Mouse (Mus musculus): ENCODE measurements around the gene Odf3l1.

The Odf3l1 gene

GRCm38 (mm10) chr9:56881539-56882082 is 17.1 kb upstream of the Odf3l1 start:
- DNase-seq: no peak

DNA sequence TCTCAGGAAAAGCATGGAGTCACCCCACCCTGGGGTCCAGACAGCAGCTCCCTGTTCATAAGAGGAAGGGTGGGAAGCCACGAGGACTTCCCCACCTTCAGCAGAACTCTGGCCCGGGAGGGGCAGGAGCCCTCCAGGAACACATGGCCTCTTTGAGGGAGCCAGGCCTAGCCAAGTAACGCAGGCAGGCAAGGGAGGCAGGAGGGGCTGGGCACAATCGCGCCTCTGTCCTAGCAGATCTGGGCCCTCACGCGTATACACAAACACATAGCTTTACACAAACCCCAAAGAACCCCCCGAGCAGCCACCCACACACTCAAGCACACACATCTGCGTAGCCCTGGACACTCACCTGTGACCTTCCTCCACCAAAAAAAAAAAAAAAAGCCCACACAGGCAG is 16.3 kb upstream of the Odf3l1 start:
- DNase-seq: no peak

- no peak for DNase-seq
These were observed 12.8 kb upstream of the Odf3l1 start for GRCm38 (mm10) chr9:56877284-56877683.

DNA sequence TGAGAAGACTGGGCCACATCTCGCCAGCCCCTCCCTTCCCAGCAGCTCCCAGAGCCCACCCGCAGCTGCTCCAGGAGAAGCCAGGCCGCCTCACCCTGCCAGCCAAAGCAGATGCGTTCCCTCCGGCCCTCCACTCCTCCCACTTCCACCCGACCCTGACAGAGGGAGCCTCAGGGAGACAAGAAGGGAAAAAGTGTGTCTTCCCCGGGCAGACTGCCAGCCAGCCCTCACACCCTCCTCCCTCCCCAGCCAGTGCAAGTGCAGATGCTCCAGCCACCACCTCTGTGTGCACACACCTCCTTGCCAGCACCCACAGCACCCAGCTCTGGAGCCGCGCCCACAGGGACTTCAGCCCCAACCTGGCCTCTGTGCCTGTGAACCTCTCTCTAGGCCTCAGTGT is 12.3 kb upstream of the Odf3l1 start:
- DNase-seq: peak; percentile 46 to 74

GRCm38 (mm10) chr9:56873097-56873496 is 8.6 kb upstream of the Odf3l1 start:
- no peak for DNase-seq

GRCm38 (mm10) chr9:56872105-56872903 is 7.8 kb upstream of the Odf3l1 start:
- no peak for DNase-seq

DNA sequence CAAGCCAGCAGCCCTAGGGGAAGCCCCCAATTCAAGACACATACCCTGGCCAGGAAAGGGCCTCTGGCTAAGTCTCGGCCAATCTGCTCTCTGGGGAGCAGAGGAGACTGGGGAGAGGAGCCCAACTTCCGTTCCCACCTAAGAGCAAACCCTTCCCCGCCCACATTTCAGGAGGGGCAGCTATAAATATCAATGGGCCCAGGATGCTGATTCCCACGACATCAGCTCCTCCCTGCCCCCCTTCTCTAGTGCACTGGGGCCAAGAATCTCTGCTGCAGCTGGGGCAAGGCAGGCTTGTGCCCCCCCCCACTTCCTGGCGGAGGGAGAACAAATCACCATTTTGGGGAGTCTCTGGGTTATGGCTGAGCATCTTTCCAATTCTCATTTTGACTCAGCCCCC is 6.7 kb upstream of the Odf3l1 start:
- peak; percentile 40 to 75 for DNase-seq

DNA sequence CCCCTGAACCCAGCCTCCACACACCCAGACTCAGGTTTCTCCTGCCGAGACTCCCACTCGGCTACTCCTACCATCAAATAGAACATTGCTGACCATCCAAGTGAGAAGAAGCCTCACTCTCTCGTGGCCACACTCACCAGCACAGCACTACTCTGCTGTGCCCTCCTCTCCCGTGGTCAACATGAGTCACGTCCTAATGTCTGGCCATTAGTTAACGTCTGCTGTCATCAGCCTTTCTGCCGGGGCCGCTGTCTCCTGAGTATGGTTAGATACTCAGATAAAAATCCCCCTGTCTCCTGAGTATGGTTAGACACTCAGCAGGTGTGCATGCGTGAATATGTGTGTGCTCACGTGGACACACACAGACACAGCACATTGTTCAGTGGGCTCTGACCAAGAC is 6.3 kb upstream of the Odf3l1 start:
- DNase-seq: no peak

DNA sequence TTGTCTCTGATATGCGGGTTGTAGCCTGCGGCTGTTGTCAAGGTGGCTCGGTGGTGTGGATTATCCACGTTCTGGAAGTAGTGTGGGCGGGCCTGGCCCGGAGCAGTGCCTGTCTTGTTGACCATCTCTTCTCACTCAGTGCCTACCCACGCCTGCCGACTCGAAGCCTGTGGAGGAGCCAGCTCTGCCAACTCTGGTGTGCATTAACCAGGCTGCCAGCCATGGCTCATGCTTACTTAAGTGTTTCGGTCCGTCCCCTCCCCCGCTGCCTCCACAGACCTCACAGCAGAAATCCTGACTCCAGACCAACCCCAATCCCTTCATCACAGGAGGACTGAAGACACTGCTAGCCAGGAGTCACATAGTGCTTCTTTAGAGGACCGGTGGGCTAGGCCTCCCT is 5.1 kb upstream of the Odf3l1 start:
- no peak for DNase-seq

GRCm38 (mm10) chr9:56868292-56868691 is 3.8 kb upstream of the Odf3l1 start:
- DNase-seq: peak; percentile 75 to 87

DNA sequence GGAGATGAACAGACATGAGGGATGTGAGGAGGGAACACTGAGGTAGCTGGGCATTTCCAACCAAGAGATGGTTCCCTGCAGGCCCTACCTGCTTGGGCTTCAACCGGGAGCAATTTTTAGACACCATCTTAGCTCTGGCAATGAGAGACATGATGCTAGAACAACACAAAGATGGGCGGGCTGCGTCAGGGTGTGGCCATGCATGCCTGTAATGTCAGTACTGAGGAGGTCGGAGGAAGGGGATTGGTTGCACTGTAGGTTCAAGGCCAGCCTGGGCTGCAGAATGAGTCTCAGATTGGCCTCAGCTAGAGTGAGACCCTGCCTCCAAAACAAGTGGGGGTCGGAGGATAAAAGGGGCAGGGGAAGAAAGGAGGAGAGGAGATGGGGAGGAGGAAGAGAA is 2.0 kb upstream of the Odf3l1 start:
- DNase-seq: no peak

GRCm38 (mm10) chr9:56865673-56866400 is 1.4 kb upstream of the Odf3l1 start:
- no peak for DNase-seq

DNA sequence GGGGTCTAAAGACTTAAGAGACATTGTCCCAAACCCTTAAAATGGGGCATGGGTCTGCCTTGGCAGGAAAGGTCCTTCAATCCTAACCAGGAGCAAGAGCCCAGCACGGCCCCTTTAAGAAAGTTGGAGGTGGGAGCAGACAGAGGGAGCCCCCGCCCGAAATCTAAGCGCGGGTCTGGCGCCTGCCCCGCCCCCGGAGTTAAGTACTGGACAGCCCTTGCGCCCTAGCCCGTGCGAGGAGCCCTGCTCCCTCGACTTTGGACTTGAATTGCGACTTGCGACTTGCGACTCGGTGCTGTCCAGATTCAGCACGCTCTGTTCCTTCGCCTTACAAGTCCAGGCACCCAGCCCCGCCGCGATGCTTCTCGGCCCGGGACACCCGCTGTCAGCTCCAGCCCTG is 353 bp upstream of the Odf3l1 start, which contains the start of gene Cspg4:
Gene Cspg4, plus strand, starts transcription at position 202 of the 400 bp plus-strand sequence.
- peak; percentile 64 to 82 for DNase-seq

- DNase-seq: no peak
These were observed 1.6 kb downstream of the Odf3l1 start for GRCm38 (mm10) chr9:56862863-56863262.

- peak in 1 of 2 experiments; percentile 75 for DNase-seq
These were observed 3.8 kb downstream of the Odf3l1 start for GRCm38 (mm10) chr9:56860486-56861269.

DNA sequence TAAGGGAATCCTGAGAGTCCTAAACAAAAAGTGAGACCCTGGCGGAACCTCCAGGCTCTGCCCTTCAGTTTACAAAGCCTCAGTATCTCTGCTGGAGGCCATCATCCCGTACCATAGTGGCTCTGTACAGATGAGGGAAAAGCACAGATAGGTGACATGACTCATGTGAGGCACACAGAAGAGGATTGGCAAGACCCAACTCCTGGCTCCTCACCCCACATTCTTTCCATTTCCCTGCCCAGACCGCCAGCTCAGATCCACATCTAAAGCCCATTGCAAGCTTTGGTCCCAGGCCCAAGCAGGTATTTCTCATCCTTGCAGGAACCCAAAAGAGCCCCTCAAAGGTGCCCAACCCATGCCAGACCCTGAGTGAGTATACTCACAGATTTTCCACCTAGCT is 4.4 kb downstream of the Odf3l1 start:
- DNase-seq: no peak

DNA sequence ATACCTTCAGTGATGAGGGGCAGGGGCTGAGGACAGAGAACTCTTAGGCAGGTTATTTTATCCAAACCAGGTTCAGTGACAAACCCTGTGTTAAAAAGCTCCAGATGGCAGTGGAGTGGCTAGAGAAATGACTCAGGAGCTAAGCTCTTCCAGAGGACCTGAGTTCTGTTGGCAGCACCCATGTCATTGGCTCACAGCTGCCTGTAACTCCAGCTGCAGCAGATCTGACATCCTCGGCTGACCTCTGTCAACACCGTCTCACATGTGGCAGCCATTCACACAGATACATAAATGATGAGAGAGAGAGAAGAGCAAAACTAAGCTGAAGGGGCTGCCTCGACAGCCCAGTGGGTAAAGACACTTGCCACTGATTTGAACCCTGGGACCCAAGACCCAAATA is 7.0 kb downstream of the Odf3l1 start:
- DNase-seq: no peak

DNA sequence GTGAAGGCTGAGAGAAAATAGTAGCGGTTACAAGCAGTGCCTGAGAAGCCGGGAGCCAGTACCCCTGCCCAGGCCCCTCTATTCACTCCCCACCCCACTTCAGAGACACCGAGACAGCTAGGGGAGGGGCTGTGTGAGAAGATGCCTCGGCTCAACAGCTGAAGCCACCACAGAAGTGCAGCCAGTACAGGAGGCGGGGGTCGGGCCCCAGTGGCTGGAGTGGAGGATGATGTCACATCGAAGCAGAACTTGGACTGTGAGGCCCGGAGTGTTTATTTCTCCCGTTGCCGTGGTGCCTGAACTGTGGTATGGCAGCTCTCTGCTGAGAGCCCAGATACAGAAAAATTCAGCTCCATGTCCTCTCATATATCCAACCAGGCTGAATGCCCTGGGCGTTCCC is 12.7 kb downstream of the Odf3l1 start:
- DNase-seq: peak; percentile 59 to 83

GRCm38 (mm10) chr9:56850905-56851252 is 13.6 kb downstream of the Odf3l1 start:
- DNase-seq: no peak

- DNase-seq: peak; percentile 41 to 81
These were observed 14.2 kb downstream of the Odf3l1 start for GRCm38 (mm10) chr9:56850128-56850904.

DNA sequence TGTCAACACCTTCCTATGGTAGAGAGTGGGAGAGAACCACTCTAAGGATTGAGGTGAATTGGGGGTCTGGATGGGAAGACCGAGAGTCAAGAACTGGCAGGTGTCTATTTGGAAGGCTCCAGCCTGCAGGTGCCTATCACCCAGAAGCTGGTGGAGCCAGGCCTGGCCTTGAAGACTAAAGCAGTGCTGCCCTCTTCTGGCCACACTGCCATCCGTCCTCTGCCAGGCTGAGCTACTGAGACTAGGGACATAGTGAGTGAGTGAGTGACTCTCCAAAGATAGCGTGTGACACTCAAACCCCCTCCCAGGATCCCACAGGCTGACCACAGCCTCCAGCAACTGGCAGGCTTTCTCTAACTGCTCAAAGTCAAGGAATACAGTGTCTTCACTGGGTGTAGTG is 17.0 kb downstream of the Odf3l1 start:
- peak; percentile 60 to 66 for DNase-seq

DNA sequence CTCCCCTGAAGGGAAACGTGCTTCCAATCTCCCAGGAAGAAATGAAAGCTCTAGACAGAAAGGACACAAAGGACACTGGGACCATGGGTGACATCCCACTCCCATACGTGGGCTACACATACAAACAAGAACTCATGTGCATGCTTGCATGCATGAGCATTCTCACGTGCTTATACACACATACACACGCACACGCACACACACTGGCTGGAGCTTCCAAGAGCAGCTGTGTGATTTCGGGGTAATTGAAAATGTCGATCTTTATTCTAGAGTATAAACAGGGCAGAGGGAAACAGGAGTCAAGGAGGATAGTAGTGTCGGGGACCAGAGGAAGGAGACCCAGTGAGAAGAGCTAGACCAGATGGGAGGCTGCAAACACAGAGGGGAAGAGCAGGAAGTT is 19.8 kb downstream of the Odf3l1 start:
- no peak for DNase-seq

All from lung, postnatal 4 days (tissue).